Mouse (Mus musculus) thymus, postnatal 14 days (tissue): ENCODE measurements around the gene Apbb2.
A peak's percentile ranks its signal among the peaks of the same experiment; 100 is the strongest.

ENCODE experiments used
- DNase-seq: peaks from one replicate; pipeline ENCODE4 v3.0.0; 2021

The Apbb2 gene

GRCm38 (mm10) chr5:66407948-66408347, 210.6 kb downstream of the Apbb2 start:
- DNase-seq: no peak

- no peak for DNase-seq
Measured at GRCm38 (mm10) chr5:66406431-66406830, 212.2 kb downstream of the Apbb2 start.

GRCm38 (mm10) chr5:66405731-66406399, 212.7 kb downstream of the Apbb2 start:
- DNase-seq: no peak

GRCm38 (mm10) chr5:66405305-66405704, 213.3 kb downstream of the Apbb2 start:
- no peak for DNase-seq

- DNase-seq: no peak
Measured at GRCm38 (mm10) chr5:66400563-66400962, 218.0 kb downstream of the Apbb2 start.

GRCm38 (mm10) chr5:66399264-66399620, 219.3 kb downstream of the Apbb2 start:
- DNase-seq: no peak

- no peak for DNase-seq
Measured at GRCm38 (mm10) chr5:66398530-66399263, 219.9 kb downstream of the Apbb2 start.

- no peak for DNase-seq
Measured at GRCm38 (mm10) chr5:66393767-66394446, 224.7 kb downstream of the Apbb2 start.

- DNase-seq: no peak
Measured at GRCm38 (mm10) chr5:66392861-66393529, 225.6 kb downstream of the Apbb2 start.

GRCm38 (mm10) chr5:66391771-66392170, 226.8 kb downstream of the Apbb2 start:
- no peak for DNase-seq

GRCm38 (mm10) chr5:66391299-66391698, 227.3 kb downstream of the Apbb2 start:
- DNase-seq: no peak

- no peak for DNase-seq
Measured at GRCm38 (mm10) chr5:66390567-66390966, 228.0 kb downstream of the Apbb2 start.

- DNase-seq: no peak
Measured at GRCm38 (mm10) chr5:66387481-66387880, 231.1 kb downstream of the Apbb2 start.

- peak; percentile 50 for DNase-seq
Measured at GRCm38 (mm10) chr5:66385636-66386035, 232.9 kb downstream of the Apbb2 start.

GRCm38 (mm10) chr5:66384806-66385446, 233.7 kb downstream of the Apbb2 start:
- no peak for DNase-seq

- DNase-seq: no peak
Measured at GRCm38 (mm10) chr5:66384114-66384513, 234.5 kb downstream of the Apbb2 start.

- DNase-seq: no peak
Measured at GRCm38 (mm10) chr5:66382111-66382510, 236.5 kb downstream of the Apbb2 start.

- DNase-seq: no peak
Measured at GRCm38 (mm10) chr5:66378968-66379367, 239.6 kb downstream of the Apbb2 start.

- no peak for DNase-seq
Measured at GRCm38 (mm10) chr5:66376589-66377270, 241.9 kb downstream of the Apbb2 start.

GRCm38 (mm10) chr5:66374413-66374812, 244.2 kb downstream of the Apbb2 start:
- DNase-seq: no peak

- no peak for DNase-seq
Measured at GRCm38 (mm10) chr5:66373515-66374164, 244.9 kb downstream of the Apbb2 start.

GRCm38 (mm10) chr5:66371131-66371530, 247.5 kb downstream of the Apbb2 start:
- no peak for DNase-seq
